In genomic region chr12:111678670-111678933, GRCm38 (mm10) we compare ENCODE assay signal across 8 mouse cellular contexts. TPM values are rescaled to one million over a fixed set of nuclear protein-coding genes. Genes with fewer than 3 reads are reported as not detected.
A peak's percentile ranks its signal among the peaks of the same experiment; 100 is the strongest.
DNase-seq lines count a peak whose midpoint lies in the region; ATAC-seq and TF ChIP-seq lines count a peak whose summit lies in the region.
"Had no signal": no experiment of that assay in that cellular context is flagged by ENCODE, and none has a peak within 500 bp of the region (broad histone marks: within the 10 kb centered on the region; RNA-seq: fewer than 3 reads in every experiment).

No protein-coding gene starts in this region.

- DNase-seq in limb, embryonic 14.5 days (ENCODE audit: low spot score), result no peak
- no peak for DNase-seq in adipocyte (ENCODE audit: low spot score)
- DNase-seq in gastrocnemius, postnatal 14 days, result no peak
- DNase-seq: cerebellum, postnatal 10 days had no signal

- WGBS in forebrain, embryonic 12.5 days, result 9% methylated on average over 13 of the region's 13 CpGs
- WGBS in limb, embryonic 14.5 days, result 5% methylated on average over 13 of the region's 13 CpGs
- WGBS in stomach, embryonic 15.5 days, result 7% methylated on average over 13 of the region's 13 CpGs

- H3K36me3 ChIP-seq in megakaryocyte, embryonic 14.5 days (replicated peaks; ENCODE audit: low read length), result peaks cover 38% of the 10 kb centered on the region
- H3K36me3 ChIP-seq in forebrain, embryonic 12.5 days (replicated peaks), result peaks cover 34% of the 10 kb centered on the region
- H3K36me3 ChIP-seq in limb, embryonic 14.5 days (ENCODE audit: control insufficient read depth, insufficient read depth, low read length), result peaks cover 22% of the 10 kb centered on the region
- no peaks in the 10 kb centered on the region for H3K36me3 ChIP-seq in stomach, embryonic 15.5 days

- peaks cover 12% of the 10 kb centered on the region for H3K27me3 ChIP-seq in megakaryocyte, embryonic 14.5 days (replicated peaks)
- peaks cover 13% of the 10 kb centered on the region; the same call in 1 of the 2 replicates for H3K27me3 ChIP-seq in forebrain, embryonic 12.5 days
- 0 out of 2 replicates have a peak, but pooled peaks cover 6% of the 10 kb centered on the region for H3K27me3 ChIP-seq in limb, embryonic 14.5 days (ENCODE audit: control insufficient read depth, insufficient read depth, low read length)
- peaks cover 5% of the 10 kb centered on the region; the same call in 1 of the 2 replicates for H3K27me3 ChIP-seq in stomach, embryonic 15.5 days (replicated peaks)

- intact Hi-C loops in gastrocnemius, postnatal 14 days (cut with DNase I; ENCODE audit: low total_unique reads), result no loop called here

- peak overlapping the region; percentile 77 for H3K9ac ChIP-seq in forebrain, embryonic 12.5 days
- H3K9ac ChIP-seq in limb, embryonic 14.5 days (ENCODE audit: low read depth, low read length, severe bottlenecking), result peak overlapping the region; percentile 74
- peak overlapping the region; percentile 46 for H3K9ac ChIP-seq in stomach, embryonic 15.5 days

- peak overlapping the region; percentile 94 for H3K4me3 ChIP-seq in megakaryocyte, embryonic 14.5 days (replicated peaks)
- peak overlapping the region; percentile 84 for H3K4me3 ChIP-seq in forebrain, embryonic 12.5 days (replicated peaks)
- H3K4me3 ChIP-seq in limb, embryonic 14.5 days (replicated peaks; ENCODE audit: low read length), result peak overlapping the region; percentile 83
- peak overlapping the region; percentile 89 for H3K4me3 ChIP-seq in stomach, embryonic 15.5 days (replicated peaks)

- H3K27ac ChIP-seq in forebrain, embryonic 12.5 days, result no peak overlapping the region; the same call in 1 of the 2 replicates
- no peak overlapping the region for H3K27ac ChIP-seq in limb, embryonic 14.5 days (replicated peaks; ENCODE audit: low read depth, low read length)
- no peak overlapping the region for H3K27ac ChIP-seq in stomach, embryonic 15.5 days

- H3K4me1 ChIP-seq in megakaryocyte, embryonic 14.5 days, result peaks cover 69% of the 10 kb centered on the region
- H3K4me1 ChIP-seq in forebrain, embryonic 12.5 days, result peaks cover 24% of the 10 kb centered on the region
- H3K4me1 ChIP-seq in limb, embryonic 14.5 days (ENCODE audit: control insufficient read depth, insufficient read depth, low read length), result peaks cover 10% of the 10 kb centered on the region
- H3K4me1 ChIP-seq in stomach, embryonic 15.5 days, result peaks cover 40% of the 10 kb centered on the region

- ATAC-seq in megakaryocyte, adult 5-6 weeks (ENCODE audit: poor library complexity, severe bottlenecking), result no peak
- no peak for ATAC-seq in forebrain, embryonic 12.5 days (ENCODE audit: low FRiP score)
- ATAC-seq in limb, embryonic 14.5 days (ENCODE audit: low FRiP score, low read depth), result no peak
- no peak for ATAC-seq in stomach, embryonic 15.5 days (ENCODE audit: insufficient read depth, low FRiP score, low read depth)

- peak overlapping the region; percentile 98 for H3K4me2 ChIP-seq in forebrain, embryonic 12.5 days
- H3K4me2 ChIP-seq in limb, embryonic 14.5 days (replicated peaks; ENCODE audit: low read depth, low read length, severe bottlenecking), result peak overlapping the region; percentile 93
- peak overlapping the region; percentile 94 for H3K4me2 ChIP-seq in stomach, embryonic 15.5 days

- no peaks in the 10 kb centered on the region for H3K9me3 ChIP-seq in megakaryocyte, embryonic 14.5 days
- H3K9me3 ChIP-seq in forebrain, embryonic 12.5 days, result no peaks in the 10 kb centered on the region
- H3K9me3 ChIP-seq in limb, embryonic 14.5 days (ENCODE audit: control insufficient read depth, low read length), result no peaks in the 10 kb centered on the region
- no peaks in the 10 kb centered on the region for H3K9me3 ChIP-seq in stomach, embryonic 15.5 days

- TF ChIP-seq POLR2A in limb, embryonic 14.5 days (IDR thresholded peaks at IDR 0.05; ENCODE audit: borderline replicate concordance, extremely low read depth, insufficient read depth, insufficient read length), result no peak

RNA-seq across cellular contexts. Expression of gene Trmt61a, which starts 0.7 kb away (rescaled TPM):
- polyA plus RNA-seq in megakaryocyte, embryonic 14.5 days (2012; ENCODE audit: insufficient read depth, low replicate concordance), result 9.9 and 10.0 TPM in 2 replicates
- total RNA-seq in megakaryocyte, adult 5-6 weeks (2015), result 2.3 and 3.2 TPM in 2 replicates
- 2.2 and 3.8 TPM in 2 replicates for total RNA-seq in megakaryocyte, adult 5-6 weeks (2017)
- polyA plus RNA-seq in forebrain, embryonic 12.5 days (2016; fragmentation: Nextera tagmentation; extraction: Ambion mirVana), result 15.4 and 16.7 TPM in 2 replicates
- 30.8 and 47.4 TPM in 2 replicates for polyA plus RNA-seq in limb, embryonic 14.5 days (2012; rRNA removed)
- 7.2 and 7.3 TPM in 2 replicates for polyA plus RNA-seq in limb, embryonic 14.5 days (2014; fragmentation: Nextera tagmentation; extraction: Ambion mirVana)
- polyA plus RNA-seq in stomach, embryonic 15.5 days (2015; fragmentation: Nextera tagmentation; extraction: Ambion mirVana), result 14.6 TPM in 2 replicates
- total RNA-seq in gastrocnemius, postnatal 14 days (2021), result 1 to 10 TPM; 2.7 to 4.7 TPM

RNA-seq across cellular contexts. Expression of gene Ckb, which starts 6.5 kb away (rescaled TPM):
- 64.6 and 102 TPM in 2 replicates for polyA plus RNA-seq in megakaryocyte, embryonic 14.5 days (2012; ENCODE audit: insufficient read depth, low replicate concordance)
- total RNA-seq in megakaryocyte, adult 5-6 weeks (2015), result 8.0 and 9.7 TPM in 2 replicates
- total RNA-seq in megakaryocyte, adult 5-6 weeks (2017), result 22.0 and 23.1 TPM in 2 replicates
- 2,395 and 2,485 TPM in 2 replicates for polyA plus RNA-seq in forebrain, embryonic 12.5 days (2016; fragmentation: Nextera tagmentation; extraction: Ambion mirVana)
- polyA plus RNA-seq in limb, embryonic 14.5 days (2012; rRNA removed), result 133 and 168 TPM in 2 replicates
- polyA plus RNA-seq in limb, embryonic 14.5 days (2014; fragmentation: Nextera tagmentation; extraction: Ambion mirVana), result 94.7 and 106 TPM in 2 replicates
- 607 and 634 TPM in 2 replicates for polyA plus RNA-seq in stomach, embryonic 15.5 days (2015; fragmentation: Nextera tagmentation; extraction: Ambion mirVana)
- total RNA-seq in gastrocnemius, postnatal 14 days (2021), result 10 to 100 TPM; 19.8 to 32.6 TPM

RNA-seq across cellular contexts. Expression of gene Bag5, which starts 34.5 kb away (rescaled TPM):
- polyA plus RNA-seq in megakaryocyte, embryonic 14.5 days (2012; ENCODE audit: insufficient read depth, low replicate concordance), result 2.5 and 4.8 TPM in 2 replicates
- total RNA-seq in megakaryocyte, adult 5-6 weeks (2015), result 10.8 and 11.4 TPM in 2 replicates
- 19.1 and 21.8 TPM in 2 replicates for total RNA-seq in megakaryocyte, adult 5-6 weeks (2017)
- polyA plus RNA-seq in forebrain, embryonic 12.5 days (2016; fragmentation: Nextera tagmentation; extraction: Ambion mirVana), result 59.0 and 62.7 TPM in 2 replicates
- 26.5 and 37.2 TPM in 2 replicates for polyA plus RNA-seq in limb, embryonic 14.5 days (2012; rRNA removed)
- polyA plus RNA-seq in limb, embryonic 14.5 days (2014; fragmentation: Nextera tagmentation; extraction: Ambion mirVana), result 61.2 and 63.7 TPM in 2 replicates
- 49.5 and 50.9 TPM in 2 replicates for polyA plus RNA-seq in stomach, embryonic 15.5 days (2015; fragmentation: Nextera tagmentation; extraction: Ambion mirVana)
- total RNA-seq in gastrocnemius, postnatal 14 days (2021), result 10 to 100 TPM; 14.9 to 17.2 TPM

RNA-seq across cellular contexts. Expression of gene Apopt1, which starts 34.5 kb away (rescaled TPM):
- 65.2 and 126 TPM in 2 replicates for polyA plus RNA-seq in megakaryocyte, embryonic 14.5 days (2012; ENCODE audit: insufficient read depth, low replicate concordance)
- total RNA-seq in megakaryocyte, adult 5-6 weeks (2015), result 44.6 and 45.0 TPM in 2 replicates
- total RNA-seq in megakaryocyte, adult 5-6 weeks (2017), result 60.6 and 61.0 TPM in 2 replicates
- 55.0 and 56.0 TPM in 2 replicates for polyA plus RNA-seq in forebrain, embryonic 12.5 days (2016; fragmentation: Nextera tagmentation; extraction: Ambion mirVana)
- 32.7 and 39.7 TPM in 2 replicates for polyA plus RNA-seq in limb, embryonic 14.5 days (2012; rRNA removed)
- 50.7 and 52.3 TPM in 2 replicates for polyA plus RNA-seq in limb, embryonic 14.5 days (2014; fragmentation: Nextera tagmentation; extraction: Ambion mirVana)
- 46.4 and 51.3 TPM in 2 replicates for polyA plus RNA-seq in stomach, embryonic 15.5 days (2015; fragmentation: Nextera tagmentation; extraction: Ambion mirVana)
- 10 to 100 TPM; 34.2 to 35.6 TPM for total RNA-seq in gastrocnemius, postnatal 14 days (2021)
